In the genomic region with DNA sequence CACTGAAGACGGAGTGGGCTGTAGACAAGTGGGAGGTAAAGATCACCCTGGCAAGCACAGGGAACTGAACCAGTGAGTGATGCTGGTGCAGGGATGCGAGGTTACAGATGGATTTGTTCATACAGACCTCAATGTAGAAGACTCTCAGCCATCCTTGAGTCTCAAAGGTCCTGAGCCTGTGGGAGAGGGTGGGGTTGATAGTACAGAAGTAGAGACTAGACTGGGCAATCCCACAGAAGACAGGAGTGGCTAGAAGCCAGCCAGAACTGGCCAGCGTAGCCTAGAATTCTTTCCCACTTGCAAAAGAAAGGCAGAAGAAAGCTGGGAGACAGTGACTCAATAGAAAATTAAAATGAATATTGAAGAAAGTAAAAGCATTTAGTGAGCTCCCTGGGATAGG, we compare ENCODE assay signal across 19 mouse cellular contexts.
DNase-seq lines count a peak whose midpoint lies in the region; ATAC-seq lines count a peak whose summit lies in the region.
"Had no signal": no experiment of that assay in that cellular context is flagged by ENCODE, and none has a peak within 500 bp of the region (broad histone marks: within the 10 kb centered on the region; RNA-seq: fewer than 3 reads in every experiment).

No protein-coding gene starts in this region.

- ATAC-seq in forebrain, embryonic 11.5 days (replicated peaks; ENCODE audit: low FRiP score): no peak
- ATAC-seq in forebrain, embryonic 13.5 days: no peak
- ATAC-seq: forebrain, embryonic 15.5 days; intestine, postnatal 0 days had no signal

- no peak overlapping the region for H3K9ac ChIP-seq in forebrain, embryonic 11.5 days (ENCODE audit: low read length)
- H3K9ac ChIP-seq in forebrain, embryonic 13.5 days: no peak overlapping the region
- H3K9ac ChIP-seq: forebrain, embryonic 15.5 days; heart, embryonic 13.5 days; hindbrain, embryonic 12.5 days; hindbrain, embryonic 15.5 days had no signal

- no peaks in the 10 kb centered on the region for H3K27me3 ChIP-seq in forebrain, embryonic 11.5 days (ENCODE audit: control insufficient read depth, insufficient read depth, low read length)
- no peaks in the 10 kb centered on the region for H3K27me3 ChIP-seq in forebrain, embryonic 13.5 days
- H3K27me3 ChIP-seq: forebrain, embryonic 15.5 days; hindbrain, embryonic 12.5 days; hindbrain, embryonic 15.5 days had no signal

- no peaks in the 10 kb centered on the region for H3K4me1 ChIP-seq in forebrain, embryonic 11.5 days (replicated peaks; ENCODE audit: control insufficient read depth, insufficient read depth, low read length)
- H3K4me1 ChIP-seq in forebrain, embryonic 13.5 days: peaks cover 12% of the 10 kb centered on the region

- intact Hi-C loops in gastrocnemius, postnatal 14 days (cut with DNase I; ENCODE audit: low total_unique reads): no loop called here
- intact Hi-C loops in left cerebral cortex, postnatal 4 days (cut with DNase I): no loop called here

- H3K4me3 ChIP-seq in forebrain, embryonic 11.5 days (ENCODE audit: low read depth, low read length): no peak overlapping the region
- H3K4me3 ChIP-seq in forebrain, embryonic 13.5 days: no peak overlapping the region
- H3K4me3 ChIP-seq: forebrain, embryonic 10.5 days; forebrain, embryonic 15.5 days; heart, embryonic 13.5 days; hindbrain, embryonic 12.5 days; hindbrain, embryonic 15.5 days had no signal

- no peak overlapping the region for H3K27ac ChIP-seq in forebrain, embryonic 11.5 days (ENCODE audit: low read depth, low read length)
- no peak overlapping the region for H3K27ac ChIP-seq in forebrain, embryonic 13.5 days
- H3K27ac ChIP-seq: forebrain, embryonic 10.5 days; forebrain, embryonic 15.5 days; heart, embryonic 13.5 days; hindbrain, embryonic 12.5 days; hindbrain, embryonic 15.5 days had no signal

- 89% methylated on average over 3 of the region's 3 CpGs for WGBS in forebrain, embryonic 11.5 days
- WGBS in forebrain, embryonic 13.5 days: 92% methylated on average over 3 of the region's 3 CpGs

- H3K36me3 ChIP-seq in forebrain, embryonic 11.5 days (ENCODE audit: control insufficient read depth, insufficient read depth, low read length): no peaks in the 10 kb centered on the region; the same call in 1 of the 2 replicates
- H3K36me3 ChIP-seq in forebrain, embryonic 13.5 days (ENCODE audit: poor library complexity, severe bottlenecking): no peaks in the 10 kb centered on the region
- H3K36me3 ChIP-seq: forebrain, embryonic 10.5 days; forebrain, embryonic 15.5 days; heart, embryonic 13.5 days; hindbrain, embryonic 12.5 days; hindbrain, embryonic 15.5 days had no signal

- no peaks in the 10 kb centered on the region for H3K9me3 ChIP-seq in forebrain, embryonic 11.5 days (ENCODE audit: control insufficient read depth, low read length)
- H3K9me3 ChIP-seq in forebrain, embryonic 13.5 days (replicated peaks): no peaks in the 10 kb centered on the region
- H3K9me3 ChIP-seq: forebrain, embryonic 10.5 days; forebrain, embryonic 15.5 days; heart, embryonic 13.5 days; hindbrain, embryonic 12.5 days; hindbrain, embryonic 15.5 days had no signal

- DNase-seq in forebrain, embryonic 11.5 days (ENCODE audit: low spot score): peak; percentile 30
- peak; percentile 53 for DNase-seq in gastrocnemius, postnatal 25 days
- DNase-seq in gastrocnemius, postnatal 14 days: no peak
- peak; percentile 36 for DNase-seq in lung, postnatal 10 days
- DNase-seq in lung, postnatal 4 days: no peak
- peak; percentile 64 for DNase-seq in ZHBTc4 (ENCODE audit: low read depth, low spot score)
- no peak for DNase-seq in left cerebral cortex, postnatal 4 days
- DNase-seq: adrenal gland, postnatal 10 days; adrenal gland, postnatal 36 days; cerebellum, adult 18-20 months; cerebellum, adult 9-10 months; cerebellum, postnatal 14 days had no signal

- no peak overlapping the region for H3K4me2 ChIP-seq in forebrain, embryonic 11.5 days (ENCODE audit: low read depth, low read length, severe bottlenecking)
- no peak overlapping the region for H3K4me2 ChIP-seq in forebrain, embryonic 13.5 days
- H3K4me2 ChIP-seq: forebrain, embryonic 15.5 days; heart, embryonic 13.5 days; hindbrain, embryonic 12.5 days; hindbrain, embryonic 15.5 days had no signal

Comparison
In these comparisons a context has a peak if more than half of its experiments do, and no peak if none do; other contexts are left out.
1. DNase-seq: peak in forebrain, embryonic 11.5 days (single experiment), gastrocnemius, postnatal 25 days (single experiment), lung, postnatal 10 days (single experiment) and ZHBTc4 (single experiment); none in gastrocnemius, postnatal 14 days (single experiment), lung, postnatal 4 days (0 of 2) and left cerebral cortex, postnatal 4 days (single experiment).